Mouse (Mus musculus): ENCODE measurements around the gene Zbtb9. TPM values are rescaled to one million over a fixed set of nuclear protein-coding genes. Genes with fewer than 3 reads are reported as not detected.

The Zbtb9 gene
- polyA plus RNA-seq, 1 experiment from 2014 or later: 14.1 TPM

GRCm38 (mm10) chr17:26997661-26998060 is 24.7 kb downstream of the Zbtb9 start:
- Histone ChIP-seq H3K27ac (ENCODE audit: low read length) (no peak overlapping the region), H3K9me3 (replicated peaks; ENCODE audit: control insufficient read depth, low read length) (no peaks in the 10 kb centered on the region), H3K4me3 (replicated peaks; ENCODE audit: low read length) (no peak overlapping the region), H3K4me1 (ENCODE audit: control insufficient read depth, insufficient read depth, low read length) (no peaks in the 10 kb centered on the region), H3K36me3 (ENCODE audit: control insufficient read depth, insufficient read depth, low read length) (no peaks in the 10 kb centered on the region), H3K27me3 (ENCODE audit: control insufficient read depth, insufficient read depth, low read length) (no peaks in the 10 kb centered on the region), H3K9ac (ENCODE audit: low read length) (no peak overlapping the region), H3K4me2 (ENCODE audit: low read depth, low read length) (no peak overlapping the region)
- no peak for ATAC-seq (ENCODE audit: insufficient read depth, low FRiP score)
- 77% methylated on average over 4 of the region's 4 CpGs for WGBS

- no peak for ATAC-seq (ENCODE audit: insufficient read depth, low FRiP score)
- H3K36me3 ChIP-seq (ENCODE audit: control insufficient read depth, insufficient read depth, low read length): no peaks in the 10 kb centered on the region
- no peak overlapping the region for H3K4me2 ChIP-seq (ENCODE audit: low read depth, low read length)
- H3K27me3 ChIP-seq (ENCODE audit: control insufficient read depth, insufficient read depth, low read length): no peaks in the 10 kb centered on the region
- H3K4me1 ChIP-seq (ENCODE audit: control insufficient read depth, insufficient read depth, low read length): no peaks in the 10 kb centered on the region
- no peak overlapping the region for H3K27ac ChIP-seq (ENCODE audit: low read length)
- H3K4me3 ChIP-seq (replicated peaks; ENCODE audit: low read length): no peak overlapping the region
- H3K9me3 ChIP-seq (replicated peaks; ENCODE audit: control insufficient read depth, low read length): no peaks in the 10 kb centered on the region
- WGBS: 79% methylated on average over 15 of the region's 15 CpGs
- no peak overlapping the region for H3K9ac ChIP-seq (ENCODE audit: low read length)
Observed at GRCm38 (mm10) chr17:26998283-26998682, 25.3 kb downstream of the Zbtb9 start.

DNA sequence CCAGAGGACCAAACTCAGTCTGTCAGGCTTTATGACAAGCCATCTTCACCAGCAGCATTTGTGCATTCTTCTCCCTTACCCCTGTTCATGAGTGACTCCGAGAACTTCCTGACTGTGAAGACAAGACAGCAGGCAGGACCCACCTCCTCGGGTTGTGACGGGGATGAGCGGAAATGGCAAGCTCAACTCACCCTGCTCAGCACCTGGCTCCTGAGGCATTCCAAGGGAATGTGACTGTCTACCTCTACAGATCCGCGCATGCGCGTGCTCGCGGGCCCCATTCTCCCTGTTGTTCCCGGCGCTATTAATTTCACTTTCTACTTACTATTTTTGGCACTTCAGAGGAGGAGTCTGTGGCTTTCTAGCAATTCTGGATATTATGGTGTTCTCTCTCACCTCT is 27.0 kb downstream of the Zbtb9 start:
- no peak overlapping the region for H3K27ac ChIP-seq (ENCODE audit: low read length)
- no peak overlapping the region for H3K4me2 ChIP-seq (ENCODE audit: low read depth, low read length)
- 0 out of 2 replicates have a peak overlapping the region, but pooled peaks have one; percentile 35 for H3K9ac ChIP-seq (ENCODE audit: low read length)
- 73% methylated on average over 12 of the region's 12 CpGs for WGBS
- H3K9me3 ChIP-seq (replicated peaks; ENCODE audit: control insufficient read depth, low read length): no peaks in the 10 kb centered on the region
- H3K4me1 ChIP-seq (ENCODE audit: control insufficient read depth, insufficient read depth, low read length): no peaks in the 10 kb centered on the region
- H3K4me3 ChIP-seq (replicated peaks; ENCODE audit: low read length): no peak overlapping the region
- no peaks in the 10 kb centered on the region for H3K36me3 ChIP-seq (ENCODE audit: control insufficient read depth, insufficient read depth, low read length)
- no peaks in the 10 kb centered on the region for H3K27me3 ChIP-seq (ENCODE audit: control insufficient read depth, insufficient read depth, low read length)
- no peak for ATAC-seq (ENCODE audit: insufficient read depth, low FRiP score)

DNA sequence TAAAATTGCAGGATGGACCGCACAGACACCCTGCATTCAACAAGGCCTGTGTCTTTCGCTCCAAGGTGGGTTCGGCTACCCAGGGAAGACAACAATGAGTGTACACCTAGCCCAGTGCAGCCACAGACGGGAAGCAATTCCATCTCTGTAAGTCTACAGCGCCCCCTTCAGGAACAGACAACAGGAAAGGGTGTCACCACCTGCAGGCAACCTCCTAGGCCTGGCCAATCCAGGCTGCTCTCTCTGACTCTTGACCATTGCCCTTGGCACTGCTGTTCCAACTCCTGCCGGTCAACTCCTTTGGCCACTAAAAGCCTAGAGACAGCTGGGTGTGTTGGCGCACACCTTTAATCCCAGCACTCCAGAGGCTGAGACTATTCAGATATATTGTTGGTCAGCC is 28.2 kb downstream of the Zbtb9 start:
- ATAC-seq (ENCODE audit: insufficient read depth, low FRiP score): no peak
- no peaks in the 10 kb centered on the region for H3K27me3 ChIP-seq (ENCODE audit: control insufficient read depth, insufficient read depth, low read length)
- WGBS: 77% methylated on average over 7 of the region's 7 CpGs
- H3K27ac ChIP-seq (ENCODE audit: low read length): no peak overlapping the region
- no peak overlapping the region for H3K4me3 ChIP-seq (replicated peaks; ENCODE audit: low read length)
- no peak overlapping the region for H3K4me2 ChIP-seq (ENCODE audit: low read depth, low read length)
- no peaks in the 10 kb centered on the region for H3K9me3 ChIP-seq (replicated peaks; ENCODE audit: control insufficient read depth, low read length)
- no peak overlapping the region for H3K9ac ChIP-seq (ENCODE audit: low read length)
- no peaks in the 10 kb centered on the region for H3K4me1 ChIP-seq (ENCODE audit: control insufficient read depth, insufficient read depth, low read length)
- no peaks in the 10 kb centered on the region for H3K36me3 ChIP-seq (ENCODE audit: control insufficient read depth, insufficient read depth, low read length)

GRCm38 (mm10) chr17:27001889-27002288 is 28.9 kb downstream of the Zbtb9 start:
- Histone ChIP-seq H3K27ac (ENCODE audit: low read length) (no peak overlapping the region), H3K36me3 (ENCODE audit: control insufficient read depth, insufficient read depth, low read length) (no peaks in the 10 kb centered on the region), H3K4me2 (ENCODE audit: low read depth, low read length) (no peak overlapping the region), H3K4me1 (ENCODE audit: control insufficient read depth, insufficient read depth, low read length) (no peaks in the 10 kb centered on the region), H3K9me3 (replicated peaks; ENCODE audit: control insufficient read depth, low read length) (no peaks in the 10 kb centered on the region), H3K4me3 (replicated peaks; ENCODE audit: low read length) (no peak overlapping the region), H3K27me3 (ENCODE audit: control insufficient read depth, insufficient read depth, low read length) (no peaks in the 10 kb centered on the region), H3K9ac (ENCODE audit: low read length) (no peak overlapping the region)
- ATAC-seq (ENCODE audit: insufficient read depth, low FRiP score): no peak
- WGBS: 43% methylated on average over 6 of the region's 6 CpGs

GRCm38 (mm10) chr17:27004431-27004830 is 31.5 kb downstream of the Zbtb9 start:
- WGBS: 35% methylated on average over 9 of the region's 9 CpGs
- no peak for ATAC-seq (ENCODE audit: insufficient read depth, low FRiP score)

DNA sequence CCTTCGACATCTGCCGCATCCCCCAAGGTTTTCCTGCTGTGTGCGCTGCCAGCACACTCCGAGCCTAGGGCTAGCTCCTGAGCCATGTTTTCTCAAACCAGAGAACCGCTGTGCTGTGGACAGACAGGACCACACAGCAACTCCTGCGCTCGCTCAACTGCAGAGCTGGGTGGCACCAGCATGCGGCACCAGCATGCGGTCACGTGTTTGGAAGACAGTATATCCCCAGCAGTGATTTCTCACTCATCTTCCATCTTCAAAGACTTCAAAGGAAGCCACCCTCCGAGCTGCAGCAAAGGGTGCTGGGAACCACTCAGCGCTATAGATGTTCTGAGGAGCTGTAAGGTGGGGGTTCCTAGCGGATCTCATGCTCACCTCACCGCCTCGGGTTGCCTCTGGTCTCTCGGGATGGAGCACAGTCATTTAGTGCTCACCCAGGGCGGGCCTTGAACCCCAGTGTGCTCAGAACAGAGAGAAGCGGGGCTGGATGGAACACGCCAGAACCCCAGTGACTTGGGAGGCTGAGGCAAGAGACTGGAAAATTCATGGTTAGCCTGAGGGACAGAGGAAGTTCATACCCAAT is 32.0 kb downstream of the Zbtb9 start:
- H3K27me3 ChIP-seq (ENCODE audit: control insufficient read depth, insufficient read depth, low read length): no peaks in the 10 kb centered on the region
- 35% methylated on average over 19 of the region's 19 CpGs for WGBS
- H3K27ac ChIP-seq (ENCODE audit: low read length): no peak overlapping the region
- H3K36me3 ChIP-seq (ENCODE audit: control insufficient read depth, insufficient read depth, low read length): no peaks in the 10 kb centered on the region
- no peak overlapping the region for H3K4me2 ChIP-seq (ENCODE audit: low read depth, low read length)
- no peaks in the 10 kb centered on the region for H3K4me1 ChIP-seq (ENCODE audit: control insufficient read depth, insufficient read depth, low read length)
- ATAC-seq (ENCODE audit: insufficient read depth, low FRiP score): no peak; the same call in 1 of the 2 replicates
- no peak overlapping the region for H3K9ac ChIP-seq (ENCODE audit: low read length)
- no peak overlapping the region for H3K4me3 ChIP-seq (replicated peaks; ENCODE audit: low read length)
- H3K9me3 ChIP-seq (replicated peaks; ENCODE audit: control insufficient read depth, low read length): no peaks in the 10 kb centered on the region

More at GRCm38 (mm10) chr17:27004431-27004830, 31.5 kb downstream of the Zbtb9 start:
- Histone ChIP-seq H3K27me3 (ENCODE audit: control insufficient read depth, insufficient read depth, low read length) (no peaks in the 10 kb centered on the region), H3K4me1 (ENCODE audit: control insufficient read depth, insufficient read depth, low read length) (no peaks in the 10 kb centered on the region), H3K9me3 (replicated peaks; ENCODE audit: control insufficient read depth, low read length) (no peaks in the 10 kb centered on the region), H3K27ac (ENCODE audit: low read length) (no peak overlapping the region), H3K4me2 (ENCODE audit: low read depth, low read length) (no peak overlapping the region), H3K9ac (ENCODE audit: low read length) (no peak overlapping the region), H3K36me3 (ENCODE audit: control insufficient read depth, insufficient read depth, low read length) (no peaks in the 10 kb centered on the region), H3K4me3 (replicated peaks; ENCODE audit: low read length) (no peak overlapping the region)

- Histone ChIP-seq H3K36me3 (ENCODE audit: control insufficient read depth, insufficient read depth, low read length) (no peaks in the 10 kb centered on the region), H3K27ac (ENCODE audit: low read length) (no peak overlapping the region), H3K4me2 (ENCODE audit: low read depth, low read length) (no peak overlapping the region), H3K27me3 (ENCODE audit: control insufficient read depth, insufficient read depth, low read length) (no peaks in the 10 kb centered on the region), H3K4me3 (replicated peaks; ENCODE audit: low read length) (no peak overlapping the region), H3K9ac (ENCODE audit: low read length) (no peak overlapping the region), H3K4me1 (ENCODE audit: control insufficient read depth, insufficient read depth, low read length) (no peaks in the 10 kb centered on the region), H3K9me3 (replicated peaks; ENCODE audit: control insufficient read depth, low read length) (no peaks in the 10 kb centered on the region)
- 39% methylated on average over 11 of the region's 11 CpGs for WGBS
- ATAC-seq (ENCODE audit: insufficient read depth, low FRiP score): no peak
Observed at GRCm38 (mm10) chr17:27005644-27006043, 32.7 kb downstream of the Zbtb9 start.

- no peak for ATAC-seq (ENCODE audit: insufficient read depth, low FRiP score)
- Histone ChIP-seq H3K27ac (ENCODE audit: low read length) (no peak overlapping the region), H3K9ac (ENCODE audit: low read length) (no peak overlapping the region), H3K9me3 (replicated peaks; ENCODE audit: control insufficient read depth, low read length) (no peaks in the 10 kb centered on the region), H3K36me3 (ENCODE audit: control insufficient read depth, insufficient read depth, low read length) (no peaks in the 10 kb centered on the region), H3K4me2 (ENCODE audit: low read depth, low read length) (no peak overlapping the region), H3K4me1 (ENCODE audit: control insufficient read depth, insufficient read depth, low read length) (no peaks in the 10 kb centered on the region), H3K27me3 (ENCODE audit: control insufficient read depth, insufficient read depth, low read length) (no peaks in the 10 kb centered on the region), H3K4me3 (replicated peaks; ENCODE audit: low read length) (no peak overlapping the region)
- 67% methylated on average over 2 of the region's 2 CpGs for WGBS
Observed at GRCm38 (mm10) chr17:27008277-27008676, 35.3 kb downstream of the Zbtb9 start.

Data from stomach, embryonic 16.5 days (tissue).